Mouse (Mus musculus): ENCODE results near the gene Nlgn2. TPM values are rescaled to one million over a fixed set of nuclear protein-coding genes. Genes with fewer than 3 reads are reported as not detected.

Nlgn2 gene
- polyA plus RNA-seq, 1 experiment from 2014 or later, result 1.6 TPM

- 87% methylated on average over 3 of the region's 3 CpGs for WGBS
- H3K27ac ChIP-seq (ENCODE audit: low read length), result no peak within 1 kb of the TSS
- no peak within 1 kb of the TSS for H3K4me3 ChIP-seq (ENCODE audit: low read length)
- no peaks in the 10 kb centered on the region for H3K27me3 ChIP-seq (ENCODE audit: control insufficient read depth, insufficient read depth, low read length)
- H3K36me3 ChIP-seq (ENCODE audit: control insufficient read depth, insufficient read depth), result 0 out of 2 replicates have a peak, but pooled peaks cover 3% of the 10 kb centered on the region
- no peak within 1 kb of the TSS for H3K9ac ChIP-seq (ENCODE audit: low read length)
- no peak for ATAC-seq (replicated peaks; ENCODE audit: extremely low read depth, insufficient read depth, low FRiP score)
- H3K4me2 ChIP-seq (ENCODE audit: low read depth, low read length), result no peak within 1 kb of the TSS
- 0 out of 2 replicates have a peak, but pooled peaks cover 3% of the 10 kb centered on the region for H3K9me3 ChIP-seq (replicated peaks; ENCODE audit: control insufficient read depth, low read length)
- H3K4me1 ChIP-seq (ENCODE audit: control insufficient read depth, insufficient read depth, low read length), result no peaks in the 10 kb centered on the region
These were observed 15.5 kb downstream of the Nlgn2 start, which contains the start of gene Spem1 for GRCm38 (mm10) chr11:69822080-69822479. Gene Spem1 (minus strand): TSS chr11:69822180.

GRCm38 (mm10) chr11:69818871-69819270 lies 18.7 kb downstream of the Nlgn2 start:
- H3K4me3 ChIP-seq (ENCODE audit: low read length), result no peak overlapping the region
- WGBS, result 83% methylated on average over 8 of the region's 8 CpGs
- no peaks in the 10 kb centered on the region for H3K27me3 ChIP-seq (ENCODE audit: control insufficient read depth, insufficient read depth, low read length)
- no peak overlapping the region for H3K4me2 ChIP-seq (ENCODE audit: low read depth, low read length)
- H3K9me3 ChIP-seq (replicated peaks; ENCODE audit: control insufficient read depth, low read length), result 0 out of 2 replicates have a peak, but pooled peaks cover 3% of the 10 kb centered on the region
- H3K9ac ChIP-seq (ENCODE audit: low read length), result no peak overlapping the region
- H3K36me3 ChIP-seq (ENCODE audit: control insufficient read depth, insufficient read depth), result no peaks in the 10 kb centered on the region
- ATAC-seq (replicated peaks; ENCODE audit: extremely low read depth, insufficient read depth, low FRiP score), result no peak
- H3K4me1 ChIP-seq (ENCODE audit: control insufficient read depth, insufficient read depth, low read length), result no peaks in the 10 kb centered on the region
- H3K27ac ChIP-seq (ENCODE audit: low read length), result no peak overlapping the region

GRCm38 (mm10) chr11:69818365-69818764 lies 19.2 kb downstream of the Nlgn2 start, which contains the start of gene Spem2:
Gene Spem2 (minus strand): TSS chr11:69818465.
- Histone ChIP-seq H3K4me2 (ENCODE audit: low read depth, low read length) (no peak within 1 kb of the TSS), H3K4me1 (ENCODE audit: control insufficient read depth, insufficient read depth, low read length) (no peaks in the 10 kb centered on the region), H3K9ac (ENCODE audit: low read length) (no peak within 1 kb of the TSS), H3K27me3 (ENCODE audit: control insufficient read depth, insufficient read depth, low read length) (no peaks in the 10 kb centered on the region), H3K4me3 (ENCODE audit: low read length) (no peak within 1 kb of the TSS), H3K27ac (ENCODE audit: low read length) (no peak within 1 kb of the TSS), H3K36me3 (ENCODE audit: control insufficient read depth, insufficient read depth) (no peaks in the 10 kb centered on the region), H3K9me3 (replicated peaks; ENCODE audit: control insufficient read depth, low read length) (0 out of 2 replicates have a peak, but pooled peaks cover 3% of the 10 kb centered on the region)
- 69% methylated on average over 2 of the region's 2 CpGs for WGBS
- ATAC-seq (replicated peaks; ENCODE audit: extremely low read depth, insufficient read depth, low FRiP score), result no peak

- Histone ChIP-seq H3K9ac (ENCODE audit: low read length) (no peak overlapping the region), H3K27ac (ENCODE audit: low read length) (no peak overlapping the region), H3K9me3 (replicated peaks; ENCODE audit: control insufficient read depth, low read length) (0 out of 2 replicates have a peak, but pooled peaks cover 3% of the 10 kb centered on the region), H3K4me2 (ENCODE audit: low read depth, low read length) (no peak overlapping the region), H3K4me3 (ENCODE audit: low read length) (no peak overlapping the region), H3K27me3 (ENCODE audit: control insufficient read depth, insufficient read depth, low read length) (no peaks in the 10 kb centered on the region), H3K36me3 (ENCODE audit: control insufficient read depth, insufficient read depth) (no peaks in the 10 kb centered on the region), H3K4me1 (ENCODE audit: control insufficient read depth, insufficient read depth, low read length) (no peaks in the 10 kb centered on the region)
- 85% methylated on average over 12 of the region's 12 CpGs for WGBS
- no peak for ATAC-seq (replicated peaks; ENCODE audit: extremely low read depth, insufficient read depth, low FRiP score)
These were observed 21.1 kb downstream of the Nlgn2 start for GRCm38 (mm10) chr11:69816520-69816919.

GRCm38 (mm10) chr11:69815155-69815554 lies 22.4 kb downstream of the Nlgn2 start, which contains the start of gene Gm39566:
Gene Gm39566 (minus strand): TSS chr11:69815298.
- no peak within 1 kb of the TSS for H3K9ac ChIP-seq (ENCODE audit: low read length)
- no peak within 1 kb of the TSS for H3K4me2 ChIP-seq (ENCODE audit: low read depth, low read length)
- ATAC-seq (replicated peaks; ENCODE audit: extremely low read depth, insufficient read depth, low FRiP score), result no peak
- H3K36me3 ChIP-seq (ENCODE audit: control insufficient read depth, insufficient read depth), result no peaks in the 10 kb centered on the region
- no peak within 1 kb of the TSS for H3K4me3 ChIP-seq (ENCODE audit: low read length)
- H3K27me3 ChIP-seq (ENCODE audit: control insufficient read depth, insufficient read depth, low read length), result no peaks in the 10 kb centered on the region; the same call in 1 of the 2 replicates
- H3K27ac ChIP-seq (ENCODE audit: low read length), result no peak within 1 kb of the TSS
- WGBS, result 51% methylated on average over 10 of the region's 10 CpGs
- H3K9me3 ChIP-seq (replicated peaks; ENCODE audit: control insufficient read depth, low read length), result 0 out of 2 replicates have a peak, but pooled peaks cover 3% of the 10 kb centered on the region
- no peaks in the 10 kb centered on the region for H3K4me1 ChIP-seq (ENCODE audit: control insufficient read depth, insufficient read depth, low read length)

- Histone ChIP-seq H3K9ac (ENCODE audit: low read length) (no peak overlapping the region), H3K4me2 (ENCODE audit: low read depth, low read length) (no peak overlapping the region), H3K27me3 (ENCODE audit: control insufficient read depth, insufficient read depth, low read length) (peaks cover 7% of the 10 kb centered on the region), H3K4me1 (ENCODE audit: control insufficient read depth, insufficient read depth, low read length) (no peaks in the 10 kb centered on the region), H3K9me3 (replicated peaks; ENCODE audit: control insufficient read depth, low read length) (peaks cover 5% of the 10 kb centered on the region; the same call in 1 of the 2 replicates), H3K36me3 (ENCODE audit: control insufficient read depth, insufficient read depth) (no peaks in the 10 kb centered on the region), H3K4me3 (ENCODE audit: low read length) (no peak overlapping the region), H3K27ac (ENCODE audit: low read length) (no peak overlapping the region)
- no peak for ATAC-seq (replicated peaks; ENCODE audit: extremely low read depth, insufficient read depth, low FRiP score)
These were observed 27.3 kb downstream of the Nlgn2 start for GRCm38 (mm10) chr11:69810280-69810679.

GRCm38 (mm10) chr11:69807641-69808040 lies 29.9 kb downstream of the Nlgn2 start:
- no peak for ATAC-seq (replicated peaks; ENCODE audit: extremely low read depth, insufficient read depth, low FRiP score)
- Histone ChIP-seq H3K27me3 (ENCODE audit: control insufficient read depth, insufficient read depth, low read length) (peaks cover 12% of the 10 kb centered on the region), H3K27ac (ENCODE audit: low read length) (no peak overlapping the region), H3K9me3 (replicated peaks; ENCODE audit: control insufficient read depth, low read length) (peaks cover 5% of the 10 kb centered on the region; the same call in 1 of the 2 replicates), H3K4me3 (ENCODE audit: low read length) (no peak overlapping the region), H3K36me3 (ENCODE audit: control insufficient read depth, insufficient read depth) (no peaks in the 10 kb centered on the region), H3K4me2 (ENCODE audit: low read depth, low read length) (no peak overlapping the region), H3K4me1 (ENCODE audit: control insufficient read depth, insufficient read depth, low read length) (peaks cover 17% of the 10 kb centered on the region), H3K9ac (ENCODE audit: low read length) (no peak overlapping the region)
- WGBS, result 76% methylated on average over 2 of the region's 2 CpGs

- H3K9me3 ChIP-seq (replicated peaks; ENCODE audit: control insufficient read depth, low read length), result peaks cover 5% of the 10 kb centered on the region; the same call in 1 of the 2 replicates
- ATAC-seq (replicated peaks; ENCODE audit: extremely low read depth, insufficient read depth, low FRiP score), result no peak
- no peak overlapping the region for H3K9ac ChIP-seq (ENCODE audit: low read length)
- H3K4me3 ChIP-seq (ENCODE audit: low read length), result no peak overlapping the region
- H3K4me2 ChIP-seq (ENCODE audit: low read depth, low read length), result no peak overlapping the region
- 86% methylated on average over 4 of the region's 4 CpGs for WGBS
- H3K36me3 ChIP-seq (ENCODE audit: control insufficient read depth, insufficient read depth), result no peaks in the 10 kb centered on the region
- H3K27me3 ChIP-seq (ENCODE audit: control insufficient read depth, insufficient read depth, low read length), result peaks cover 12% of the 10 kb centered on the region
- H3K27ac ChIP-seq (ENCODE audit: low read length), result no peak overlapping the region
- H3K4me1 ChIP-seq (ENCODE audit: control insufficient read depth, insufficient read depth, low read length), result peaks cover 30% of the 10 kb centered on the region
These were observed 31.2 kb downstream of the Nlgn2 start for GRCm38 (mm10) chr11:69806378-69806777.

GRCm38 (mm10) chr11:69804972-69805909 lies 32.3 kb downstream of the Nlgn2 start, which contains the start of gene Tmem102:
Gene Tmem102 (minus strand): TSS chr11:69805624.
- H3K4me3 ChIP-seq (ENCODE audit: low read length), result peak within 1 kb of the TSS; percentile 74
- peak within 1 kb of the TSS; percentile 99 for H3K4me2 ChIP-seq (ENCODE audit: low read depth, low read length)
- peak within 1 kb of the TSS; percentile 18; the same call in 1 of the 2 replicates for H3K9ac ChIP-seq (ENCODE audit: low read length)
- ATAC-seq (replicated peaks; ENCODE audit: extremely low read depth, insufficient read depth, low FRiP score), result no peak
- H3K27me3 ChIP-seq (ENCODE audit: control insufficient read depth, insufficient read depth, low read length), result peaks cover 13% of the 10 kb centered on the region
- peaks cover 38% of the 10 kb centered on the region for H3K4me1 ChIP-seq (ENCODE audit: control insufficient read depth, insufficient read depth, low read length)
- WGBS, result 14% methylated on average over 29 of the region's 29 CpGs
- no peaks in the 10 kb centered on the region for H3K36me3 ChIP-seq (ENCODE audit: control insufficient read depth, insufficient read depth)
- H3K27ac ChIP-seq (ENCODE audit: low read length), result no peak within 1 kb of the TSS
- H3K9me3 ChIP-seq (replicated peaks; ENCODE audit: control insufficient read depth, low read length), result peaks cover 5% of the 10 kb centered on the region; the same call in 1 of the 2 replicates
